Mouse (Mus musculus) G1E (cell line): ENCODE measurements at regions not wholly inside any gene's neighbourhood (a gene's known extent, or its start where the extent isn't known, plus 50 kb on each side); places are given as distances from the start of the nearest gene placed in this dataset.

Experiments
- ATAC-seq: 2 replicates; pipeline ENCODE4 v1.8.0; 2016; ENCODE audit warnings: mild to moderate bottlenecking; ENCODE audit not compliant: insufficient number of reproducible peaks, poor library complexity, low FRiP score, severe bottlenecking; ENCODE audit errors: extremely low read depth
- DNase-seq: peaks from one replicate; pipeline ENCODE4 v3.0.0; 2012; ENCODE audit warnings: low spot score
- H3K27me3 ChIP-seq: 2 replicates; pipeline ENCODE4 v1.6.1; 2012; ENCODE audit warnings: mild to moderate bottlenecking, low read length, inconsistent platforms; ENCODE audit not compliant: insufficient read depth
- H3K36me3 ChIP-seq: replicated peaks from 2 replicates; pipeline ENCODE3; 2012; ENCODE audit warnings: mild to moderate bottlenecking, inconsistent platforms
- H3K4me1 ChIP-seq: 2 replicates; pipeline ENCODE4 v1.6.1; 2012; ENCODE audit warnings: low read depth, low read length, inconsistent platforms, mixed read lengths; ENCODE audit not compliant: insufficient read depth
- H3K4me3 ChIP-seq: 2 replicates; pipeline ENCODE4 v1.5.1; 2012; ENCODE audit warnings: low read depth, mild to moderate bottlenecking, inconsistent platforms, low read length, moderate library complexity, mixed read lengths
- H3K9me3 ChIP-seq: replicated peaks from 2 replicates; pipeline ENCODE4 v1.6.1; 2012; ENCODE audit warnings: inconsistent platforms
- CTCF ChIP-seq: IDR thresholded peaks from 2 replicates; pipeline ENCODE4 v1.5.1; 2012; ENCODE audit warnings: low read depth, low read length, inconsistent platforms, mixed read lengths
- GATA1 ChIP-seq: IDR thresholded peaks from 2 replicates; pipeline ENCODE4 v1.6.1; 2012; ENCODE audit warnings: borderline replicate concordance, low read length, inconsistent platforms, mixed read lengths
- GATA2 ChIP-seq: IDR thresholded peaks from 2 replicates; pipeline ENCODE4 v1.6.1; 2012; ENCODE audit warnings: low read depth, low read length, inconsistent platforms, borderline replicate concordance
- POLR2AphosphoS5 ChIP-seq: IDR thresholded peaks from 2 replicates; pipeline ENCODE4 v1.6.1; 2012; ENCODE audit warnings: low read depth, low read length, inconsistent platforms; ENCODE audit not compliant: insufficient replicate concordance
- TAL1 ChIP-seq: conservative IDR thresholded peaks from 2 replicates; pipeline ENCODE4 v1.6.1; 2012; ENCODE audit warnings: low read depth, low read length, inconsistent platforms, mixed read lengths

DNA sequence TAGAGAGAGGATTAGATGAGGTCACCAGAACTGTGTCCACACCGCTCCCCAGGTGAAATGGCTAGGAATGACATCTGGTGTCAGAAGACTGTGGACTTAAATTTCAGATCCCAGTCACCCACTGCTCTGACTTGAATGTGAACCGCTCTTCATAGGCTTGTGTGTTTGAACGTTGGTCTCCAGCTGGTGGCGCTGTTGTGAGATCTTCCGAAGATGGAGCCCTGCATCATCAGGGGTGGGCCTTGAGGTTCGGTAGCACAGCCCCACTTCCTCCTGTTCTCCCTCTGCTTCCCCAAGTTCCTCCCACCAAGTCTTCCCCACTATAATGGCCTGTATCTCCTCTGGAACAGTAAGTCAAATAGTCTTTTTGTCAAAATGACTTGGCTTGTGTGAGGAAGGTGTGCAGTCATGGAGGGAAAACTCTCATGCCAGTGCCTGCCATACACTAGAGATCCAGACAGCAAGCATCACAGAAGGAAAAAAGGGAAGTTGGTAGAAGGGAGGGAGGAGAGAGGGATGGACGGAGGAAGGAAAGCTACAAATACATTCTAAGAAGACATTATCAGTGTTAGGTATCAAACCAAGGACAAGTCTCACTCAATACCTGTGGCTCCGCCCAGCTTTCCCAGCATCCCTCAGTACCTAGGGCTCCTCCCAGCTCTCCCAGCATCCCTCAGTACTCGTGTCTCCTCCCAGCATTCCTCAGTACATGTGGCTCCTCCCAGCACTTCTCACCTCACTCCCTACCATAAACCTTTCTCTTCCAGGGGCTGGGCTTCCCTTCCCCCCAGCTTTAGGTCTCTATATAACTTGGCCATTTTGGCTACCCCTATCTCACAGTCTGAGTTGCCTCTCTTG lies 423.9 kb upstream of the Jarid2 start:
- TF ChIP-seq CTCF (no peak), GATA2 (no peak), GATA1 (no peak), TAL1 (no peak), POLR2AphosphoS5 (no peak)
- ATAC-seq (no peak), DNase-seq (no peak)
- no peak overlapping the region for H3K4me3 ChIP-seq
- no peaks in the 10 kb centered on the region for H3K36me3 ChIP-seq
- H3K9me3 ChIP-seq, result no peaks in the 10 kb centered on the region
- H3K27me3 ChIP-seq, result peaks cover 10% of the 10 kb centered on the region
- peaks cover 5% of the 10 kb centered on the region; the same call in 1 of the 2 replicates for H3K4me1 ChIP-seq

DNA sequence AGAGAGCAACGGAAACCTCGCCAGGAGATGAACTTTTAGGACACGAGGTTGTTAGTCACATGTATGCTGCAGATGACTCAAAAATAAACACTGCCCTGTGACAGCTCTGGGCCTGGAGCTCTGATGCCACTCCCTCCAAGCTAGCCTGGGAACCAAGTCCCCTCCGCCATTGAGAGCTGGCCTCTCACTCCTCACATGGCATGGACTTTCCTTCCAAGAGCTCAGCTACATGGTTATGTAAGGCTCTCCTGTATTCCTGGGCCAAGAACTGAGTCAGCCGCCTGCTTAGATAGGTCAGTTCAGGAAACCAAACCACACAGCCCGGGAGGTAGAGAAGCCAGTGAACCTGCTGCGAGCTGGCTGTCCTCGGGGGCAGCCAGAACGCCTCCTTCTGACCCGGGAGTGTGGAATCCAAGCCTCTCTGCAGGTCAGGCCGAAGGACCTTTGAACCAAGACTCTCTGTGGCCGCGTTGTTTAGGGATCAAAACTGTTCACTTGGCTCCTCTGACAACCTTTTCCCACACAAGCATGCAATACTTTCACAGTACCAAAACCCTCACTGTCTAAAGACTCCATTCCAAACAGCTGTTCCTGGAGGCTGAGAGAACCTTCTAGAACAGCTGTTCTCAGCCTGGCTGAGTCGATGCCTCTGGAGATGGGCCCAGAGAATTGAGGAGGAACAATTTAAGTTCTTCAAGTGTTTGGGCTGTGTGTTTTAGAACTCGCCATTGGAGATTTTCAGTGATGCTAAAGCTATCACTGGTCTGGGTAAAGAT lies 422.8 kb upstream of the Jarid2 start:
- Histone ChIP-seq H3K36me3 (no peaks in the 10 kb centered on the region), H3K27me3 (peaks cover 10% of the 10 kb centered on the region), H3K4me1 (peaks cover 5% of the 10 kb centered on the region; the same call in 1 of the 2 replicates), H3K4me3 (no peak overlapping the region), H3K9me3 (no peaks in the 10 kb centered on the region)
- TF ChIP-seq CTCF (no peak), TAL1 (no peak), GATA2 (no peak), GATA1 (no peak), POLR2AphosphoS5 (no peak)
- no peak for ATAC-seq
- no peak for DNase-seq

DNA sequence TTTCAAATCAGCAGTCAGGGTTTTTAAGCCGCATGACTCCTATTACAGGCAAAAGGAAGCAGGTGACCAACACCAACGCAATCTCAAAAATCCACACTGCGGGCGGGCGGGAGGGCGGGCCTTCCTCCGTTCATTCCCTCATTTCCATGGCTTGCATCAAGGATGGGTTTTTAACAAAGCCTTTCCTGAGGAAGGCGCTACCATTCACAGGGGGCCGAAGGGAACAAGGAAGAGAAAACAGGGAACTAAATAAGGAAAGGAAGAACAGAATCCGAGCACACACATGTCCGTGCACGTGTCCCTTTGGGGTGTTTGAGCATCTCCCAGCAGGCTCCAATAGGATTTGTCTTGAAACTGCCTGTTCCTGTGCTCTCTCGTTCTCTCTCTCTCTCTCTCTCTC lies 421.0 kb upstream of the Jarid2 start:
- DNase-seq (no peak), ATAC-seq (no peak)
- H3K36me3 ChIP-seq, result no peaks in the 10 kb centered on the region
- no peak for TF ChIP-seq CTCF
- no peak for TF ChIP-seq GATA1
- no peak for TF ChIP-seq POLR2AphosphoS5
- no peak for TF ChIP-seq TAL1
- TF ChIP-seq GATA2, result no peak
- no peaks in the 10 kb centered on the region for H3K9me3 ChIP-seq
- peaks cover 5% of the 10 kb centered on the region; the same call in 1 of the 2 replicates for H3K4me1 ChIP-seq
- no peak overlapping the region for H3K4me3 ChIP-seq
- peaks cover 13% of the 10 kb centered on the region for H3K27me3 ChIP-seq

DNA sequence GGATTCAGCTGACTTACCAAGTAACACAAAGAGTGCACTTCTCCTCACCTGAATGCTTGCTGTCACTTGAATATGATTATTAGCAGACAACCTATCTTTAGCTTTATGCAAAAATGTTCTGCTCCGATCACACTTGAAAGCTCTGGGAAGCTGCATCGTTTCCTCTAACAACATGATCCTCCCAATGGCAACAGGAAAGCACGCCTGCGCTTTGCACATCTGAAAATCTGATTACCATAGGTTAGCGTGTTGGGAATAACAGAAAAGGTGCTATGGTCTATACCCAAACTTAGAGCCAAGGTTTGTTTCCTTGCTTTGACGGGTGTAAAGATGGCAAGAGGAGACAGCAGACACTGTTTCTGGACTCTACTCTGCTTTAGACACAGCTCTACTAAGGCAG lies 417.0 kb upstream of the Jarid2 start:
- H3K4me1 ChIP-seq, result no peaks in the 10 kb centered on the region
- no peaks in the 10 kb centered on the region for H3K36me3 ChIP-seq
- H3K9me3 ChIP-seq, result no peaks in the 10 kb centered on the region
- no peak overlapping the region for H3K4me3 ChIP-seq
- ATAC-seq, result no peak
- peaks cover 12% of the 10 kb centered on the region for H3K27me3 ChIP-seq
- DNase-seq, result no peak
- TF ChIP-seq GATA2, result no peak
- TF ChIP-seq GATA1, result no peak
- TF ChIP-seq POLR2AphosphoS5, result no peak
- TF ChIP-seq TAL1, result no peak
- no peak for TF ChIP-seq CTCF

DNA sequence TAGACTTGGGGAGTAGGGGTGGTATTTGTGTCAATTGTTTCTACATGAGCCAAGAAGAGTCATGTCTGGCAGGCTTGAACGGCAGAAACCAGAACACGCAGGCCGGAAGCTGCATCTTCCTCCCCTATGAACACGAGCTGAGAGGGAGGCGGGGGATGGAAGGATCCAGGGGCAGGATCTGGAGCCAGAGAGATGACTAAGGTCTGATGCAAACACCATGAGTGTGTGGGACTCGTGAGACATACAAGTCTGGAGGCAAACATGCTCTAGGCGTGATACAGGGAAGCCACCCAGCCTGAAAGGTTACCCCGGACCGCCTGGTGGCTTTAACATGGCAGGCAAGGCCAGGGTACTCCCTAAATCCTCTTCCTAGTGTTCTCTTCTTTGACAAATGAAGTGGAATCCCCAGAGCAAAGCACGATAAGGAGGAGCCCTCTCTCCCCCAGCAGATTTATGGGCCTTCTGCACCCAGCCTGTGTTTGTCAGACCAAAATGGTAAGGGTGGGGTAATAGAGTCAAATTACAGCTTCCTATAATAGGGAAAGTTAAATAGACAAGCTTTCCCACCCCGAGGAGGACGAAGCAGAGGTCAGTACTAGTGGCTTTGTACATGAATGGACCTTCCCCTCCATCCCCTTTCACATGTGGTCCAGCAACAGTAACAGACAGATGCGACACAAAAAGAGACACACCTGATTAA lies 412.4 kb upstream of the Jarid2 start:
- no peak for ATAC-seq
- no peaks in the 10 kb centered on the region for H3K36me3 ChIP-seq
- TF ChIP-seq TAL1 (no peak), CTCF (no peak), GATA2 (no peak), POLR2AphosphoS5 (no peak), GATA1 (no peak)

DNA sequence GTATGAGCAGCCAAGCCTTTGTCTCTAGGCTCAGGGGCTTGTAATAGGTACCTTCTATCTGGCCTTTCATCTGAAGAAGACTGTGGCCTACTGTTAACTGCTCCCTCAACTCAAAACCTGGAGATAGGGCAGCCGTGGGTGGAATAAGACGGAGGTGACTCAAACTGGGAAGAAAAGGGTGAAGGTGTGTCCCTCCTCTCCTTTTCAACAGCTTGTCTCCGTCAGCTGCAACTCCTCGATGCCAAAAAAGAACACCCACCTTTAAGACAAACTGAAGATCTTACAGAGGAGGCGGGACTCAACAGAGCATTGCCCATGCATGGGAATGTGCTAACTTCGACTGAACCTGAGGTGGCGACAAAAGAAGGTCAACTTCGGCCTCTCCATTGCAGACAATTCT lies 411.7 kb upstream of the Jarid2 start:
- no peak for TF ChIP-seq GATA2
- no peak for TF ChIP-seq POLR2AphosphoS5
- TF ChIP-seq TAL1, result no peak
- no peak for TF ChIP-seq CTCF
- no peak for TF ChIP-seq GATA1
- peaks cover 7% of the 10 kb centered on the region; the same call in 1 of the 2 replicates for H3K27me3 ChIP-seq
- DNase-seq (no peak), ATAC-seq (no peak)
- H3K36me3 ChIP-seq, result no peaks in the 10 kb centered on the region
- H3K9me3 ChIP-seq, result no peaks in the 10 kb centered on the region
- no peaks in the 10 kb centered on the region for H3K4me1 ChIP-seq
- no peak overlapping the region for H3K4me3 ChIP-seq

More for the DNA sequence above, 412.4 kb upstream of the Jarid2 start:
- H3K27me3 ChIP-seq, result peaks cover 9% of the 10 kb centered on the region; the same call in 1 of the 2 replicates
- DNase-seq, result no peak
- H3K9me3 ChIP-seq, result no peaks in the 10 kb centered on the region
- no peaks in the 10 kb centered on the region for H3K4me1 ChIP-seq
- no peak overlapping the region for H3K4me3 ChIP-seq
